Mouse (Mus musculus): ENCODE measurements around the gene Vmn1r196. TPM values are rescaled to one million over a fixed set of nuclear protein-coding genes. Genes with fewer than 3 reads are reported as not detected.
"Not testable (repeated sequence)": the region's sequence is repeated elsewhere in the genome, so short reads cannot be mapped to it uniquely, and the experiment has no call there.

Vmn1r196 gene
- not detected in 2 replicates for polyA plus RNA-seq (2014; fragmentation: Nextera tagmentation; extraction: Ambion mirVana)

- ATAC-seq (ENCODE audit: low read depth), result no peak
- Histone ChIP-seq H3K27ac (ENCODE audit: low read depth, low read length) (no peak within 1 kb of the TSS), H3K27me3 (ENCODE audit: control insufficient read depth, insufficient read depth, low read length) (no peaks in the 10 kb centered on the region), H3K9ac (replicated peaks; ENCODE audit: low read depth, low read length) (no peak within 1 kb of the TSS), H3K4me2 (ENCODE audit: low read depth, low read length) (no peak within 1 kb of the TSS), H3K4me1 (ENCODE audit: control insufficient read depth, insufficient read depth, low read length) (no peaks in the 10 kb centered on the region), H3K36me3 (ENCODE audit: control insufficient read depth, insufficient read depth, low read length) (no peaks in the 10 kb centered on the region), H3K9me3 (ENCODE audit: control insufficient read depth, low read length) (no peaks in the 10 kb centered on the region), H3K4me3 (ENCODE audit: low read depth, low read length) (no peak within 1 kb of the TSS)
- whole genome bisulfite sequencing, result 86% methylated on average over 2 of the region's 2 CpGs
Observed at GRCm38 (mm10) chr13:22289620-22290019, at the start of gene Vmn1r196. Gene Vmn1r196 (plus strand): TSS chr13:22289920.

- Histone ChIP-seq H3K9ac (replicated peaks; ENCODE audit: low read depth, low read length) (no peak within 1 kb of the TSS), H3K9me3 (ENCODE audit: control insufficient read depth, low read length) (no peaks in the 10 kb centered on the region), H3K27ac (ENCODE audit: low read depth, low read length) (no peak within 1 kb of the TSS), H3K4me1 (ENCODE audit: control insufficient read depth, insufficient read depth, low read length) (no peaks in the 10 kb centered on the region), H3K36me3 (ENCODE audit: control insufficient read depth, insufficient read depth, low read length) (no peaks in the 10 kb centered on the region), H3K27me3 (ENCODE audit: control insufficient read depth, insufficient read depth, low read length) (no peaks in the 10 kb centered on the region), H3K4me3 (ENCODE audit: low read depth, low read length) (no peak within 1 kb of the TSS), H3K4me2 (ENCODE audit: low read depth, low read length) (no peak within 1 kb of the TSS)
- 48% methylated on average over 1 of the region's 1 CpGs for WGBS
- ATAC-seq (ENCODE audit: low read depth), result no peak
Observed at GRCm38 (mm10) chr13:22243915-22244314, 45.8 kb upstream of the Vmn1r196 start, which contains the start of gene Vmn1r194. Gene Vmn1r194 (plus strand): TSS chr13:22244215.

GRCm38 (mm10) chr13:22270222-22270621 lies 19.5 kb upstream of the Vmn1r196 start, which contains the start of gene Vmn1r195:
Gene Vmn1r195 (plus strand): TSS chr13:22270522.
- ATAC-seq (ENCODE audit: low read depth); H3K9me3 ChIP-seq (ENCODE audit: control insufficient read depth, low read length); H3K36me3 ChIP-seq (ENCODE audit: control insufficient read depth, insufficient read depth, low read length); H3K27ac ChIP-seq (ENCODE audit: low read depth, low read length); H3K4me1 ChIP-seq (ENCODE audit: control insufficient read depth, insufficient read depth, low read length); H3K4me3 ChIP-seq (ENCODE audit: low read depth, low read length); H3K9ac ChIP-seq (replicated peaks; ENCODE audit: low read depth, low read length); H3K4me2 ChIP-seq (ENCODE audit: low read depth, low read length); H3K27me3 ChIP-seq (ENCODE audit: control insufficient read depth, insufficient read depth, low read length): not testable (repeated sequence)
- 94% methylated on average over 1 of the region's 1 CpGs for WGBS

- Histone ChIP-seq H3K9me3 (ENCODE audit: control insufficient read depth, low read length) (no peaks in the 10 kb centered on the region), H3K27me3 (ENCODE audit: control insufficient read depth, insufficient read depth, low read length) (no peaks in the 10 kb centered on the region), H3K4me1 (ENCODE audit: control insufficient read depth, insufficient read depth, low read length) (no peaks in the 10 kb centered on the region), H3K27ac (ENCODE audit: low read depth, low read length) (no peak overlapping the region), H3K9ac (replicated peaks; ENCODE audit: low read depth, low read length) (no peak overlapping the region), H3K36me3 (ENCODE audit: control insufficient read depth, insufficient read depth, low read length) (no peaks in the 10 kb centered on the region), H3K4me2 (ENCODE audit: low read depth, low read length) (no peak overlapping the region), H3K4me3 (ENCODE audit: low read depth, low read length) (no peak overlapping the region)
- 49% methylated on average over 2 of the region's 2 CpGs for WGBS
- ATAC-seq (ENCODE audit: low read depth), result no peak
Observed at GRCm38 (mm10) chr13:22271721-22272120, 18.0 kb upstream of the Vmn1r196 start.

GRCm38 (mm10) chr13:22284578-22284977 lies 5.1 kb upstream of the Vmn1r196 start:
- H3K4me3 ChIP-seq (ENCODE audit: low read depth, low read length), result no peak overlapping the region
- ATAC-seq (ENCODE audit: low read depth), result no peak
- H3K27ac ChIP-seq (ENCODE audit: low read depth, low read length), result no peak overlapping the region
- H3K9me3 ChIP-seq (ENCODE audit: control insufficient read depth, low read length), result no peaks in the 10 kb centered on the region
- H3K27me3 ChIP-seq (ENCODE audit: control insufficient read depth, insufficient read depth, low read length), result no peaks in the 10 kb centered on the region
- H3K9ac ChIP-seq (replicated peaks; ENCODE audit: low read depth, low read length), result no peak overlapping the region
- no peaks in the 10 kb centered on the region for H3K4me1 ChIP-seq (ENCODE audit: control insufficient read depth, insufficient read depth, low read length)
- H3K36me3 ChIP-seq (ENCODE audit: control insufficient read depth, insufficient read depth, low read length), result no peaks in the 10 kb centered on the region
- 82% methylated on average over 2 of the region's 2 CpGs for WGBS
- no peak overlapping the region for H3K4me2 ChIP-seq (ENCODE audit: low read depth, low read length)

- not testable (repeated sequence) for H3K27me3 ChIP-seq (ENCODE audit: control insufficient read depth, insufficient read depth, low read length); H3K27ac ChIP-seq (ENCODE audit: low read depth, low read length); H3K9me3 ChIP-seq (ENCODE audit: control insufficient read depth, low read length); H3K9ac ChIP-seq (replicated peaks; ENCODE audit: low read depth, low read length); H3K4me2 ChIP-seq (ENCODE audit: low read depth, low read length); H3K4me1 ChIP-seq (ENCODE audit: control insufficient read depth, insufficient read depth, low read length); H3K36me3 ChIP-seq (ENCODE audit: control insufficient read depth, insufficient read depth, low read length); ATAC-seq (ENCODE audit: low read depth); H3K4me3 ChIP-seq (ENCODE audit: low read depth, low read length)
- 93% methylated on average over 5 of the region's 5 CpGs for WGBS
Observed at GRCm38 (mm10) chr13:22308075-22308474, 18.4 kb downstream of the Vmn1r196 start.

- H3K4me2 ChIP-seq (ENCODE audit: low read depth, low read length), result no peak overlapping the region
- no peaks in the 10 kb centered on the region for H3K27me3 ChIP-seq (ENCODE audit: control insufficient read depth, insufficient read depth, low read length)
- no peak for ATAC-seq (ENCODE audit: low read depth)
- H3K9ac ChIP-seq (replicated peaks; ENCODE audit: low read depth, low read length), result no peak overlapping the region
- H3K4me3 ChIP-seq (ENCODE audit: low read depth, low read length), result no peak overlapping the region
- WGBS, result 84% methylated on average over 2 of the region's 2 CpGs
- H3K9me3 ChIP-seq (ENCODE audit: control insufficient read depth, low read length), result no peaks in the 10 kb centered on the region
- H3K27ac ChIP-seq (ENCODE audit: low read depth, low read length), result no peak overlapping the region
- H3K4me1 ChIP-seq (ENCODE audit: control insufficient read depth, insufficient read depth, low read length), result no peaks in the 10 kb centered on the region
- H3K36me3 ChIP-seq (ENCODE audit: control insufficient read depth, insufficient read depth, low read length), result no peaks in the 10 kb centered on the region
Observed at GRCm38 (mm10) chr13:22315361-22315760, 25.6 kb downstream of the Vmn1r196 start.

GRCm38 (mm10) chr13:22317366-22317765 lies 27.6 kb downstream of the Vmn1r196 start:
- no peaks in the 10 kb centered on the region for H3K27me3 ChIP-seq (ENCODE audit: control insufficient read depth, insufficient read depth, low read length)
- no peak overlapping the region for H3K4me3 ChIP-seq (ENCODE audit: low read depth, low read length)
- H3K36me3 ChIP-seq (ENCODE audit: control insufficient read depth, insufficient read depth, low read length), result no peaks in the 10 kb centered on the region
- 84% methylated on average over 2 of the region's 2 CpGs for WGBS
- no peak overlapping the region for H3K9ac ChIP-seq (replicated peaks; ENCODE audit: low read depth, low read length)
- H3K4me2 ChIP-seq (ENCODE audit: low read depth, low read length), result no peak overlapping the region
- ATAC-seq (ENCODE audit: low read depth), result no peak
- H3K27ac ChIP-seq (ENCODE audit: low read depth, low read length), result no peak overlapping the region
- no peaks in the 10 kb centered on the region for H3K9me3 ChIP-seq (ENCODE audit: control insufficient read depth, low read length)
- no peaks in the 10 kb centered on the region for H3K4me1 ChIP-seq (ENCODE audit: control insufficient read depth, insufficient read depth, low read length)

GRCm38 (mm10) chr13:22320091-22320490 lies 30.4 kb downstream of the Vmn1r196 start:
- no peak for ATAC-seq (ENCODE audit: low read depth)
- H3K4me1 ChIP-seq (ENCODE audit: control insufficient read depth, insufficient read depth, low read length), result no peaks in the 10 kb centered on the region
- H3K9ac ChIP-seq (replicated peaks; ENCODE audit: low read depth, low read length), result no peak overlapping the region
- no peaks in the 10 kb centered on the region for H3K9me3 ChIP-seq (ENCODE audit: control insufficient read depth, low read length)
- H3K4me3 ChIP-seq (ENCODE audit: low read depth, low read length), result no peak overlapping the region
- no peak overlapping the region for H3K27ac ChIP-seq (ENCODE audit: low read depth, low read length)
- H3K36me3 ChIP-seq (ENCODE audit: control insufficient read depth, insufficient read depth, low read length), result no peaks in the 10 kb centered on the region
- H3K4me2 ChIP-seq (ENCODE audit: low read depth, low read length), result no peak overlapping the region
- no peaks in the 10 kb centered on the region for H3K27me3 ChIP-seq (ENCODE audit: control insufficient read depth, insufficient read depth, low read length)

GRCm38 (mm10) chr13:22324289-22324688 lies 34.6 kb downstream of the Vmn1r196 start, which contains the start of gene Vmn1r197:
Gene Vmn1r197 (plus strand): TSS chr13:22324589.
- Histone ChIP-seq H3K4me3 (ENCODE audit: low read depth, low read length) (no peak within 1 kb of the TSS), H3K4me2 (ENCODE audit: low read depth, low read length) (no peak within 1 kb of the TSS), H3K36me3 (ENCODE audit: control insufficient read depth, insufficient read depth, low read length) (no peaks in the 10 kb centered on the region), H3K9ac (replicated peaks; ENCODE audit: low read depth, low read length) (no peak within 1 kb of the TSS), H3K27ac (ENCODE audit: low read depth, low read length) (no peak within 1 kb of the TSS), H3K9me3 (ENCODE audit: control insufficient read depth, low read length) (no peaks in the 10 kb centered on the region), H3K4me1 (ENCODE audit: control insufficient read depth, insufficient read depth, low read length) (no peaks in the 10 kb centered on the region), H3K27me3 (ENCODE audit: control insufficient read depth, insufficient read depth, low read length) (no peaks in the 10 kb centered on the region)
- ATAC-seq (ENCODE audit: low read depth), result no peak

Measured in neural tube, embryonic 14.5 days (tissue).